Mouse (Mus musculus) cerebellum, adult 11 months (tissue): ENCODE results near the gene Lurap1.

Experiments used
- DNase-seq: peaks from one replicate; pipeline ENCODE4 v3.0.0; 2022

Gene Lurap1

GRCm38 (mm10) chr4:116097211-116097610 is 53.9 kb downstream of the Lurap1 start:
- no peak for DNase-seq

DNA sequence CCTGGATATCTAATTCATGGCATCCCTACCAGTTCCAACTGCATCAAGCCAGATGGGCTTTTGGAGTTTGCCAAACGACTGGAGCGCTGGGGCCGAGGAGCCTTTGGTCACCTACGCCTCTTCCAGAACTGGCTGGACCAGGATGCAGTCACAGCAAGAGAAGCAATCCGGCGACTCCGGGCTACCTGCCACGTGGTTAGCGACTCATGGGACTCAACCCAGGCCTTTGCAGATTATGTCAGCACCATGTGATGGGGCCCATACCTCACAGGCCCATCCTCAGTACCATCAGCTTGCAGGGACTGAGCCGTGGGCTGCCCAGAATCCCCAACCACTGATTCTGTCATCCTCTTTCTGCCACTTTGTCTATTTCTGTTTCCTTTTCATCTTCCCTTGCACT is 54.8 kb downstream of the Lurap1 start:
- no peak for DNase-seq

GRCm38 (mm10) chr4:116088510-116089249 is 62.5 kb downstream of the Lurap1 start:
- DNase-seq = no peak
